Mouse (Mus musculus) liver (tissue): Measurements from ENCODE around the gene Tjp2.
A peak's percentile ranks its signal among the peaks of the same experiment; 100 is the strongest.

ENCODE experiments used
- DNase-seq: peaks from one replicate; pipeline ENCODE4 v3.0.0-alpha.2; 2020; ENCODE audit warnings: mixed read lengths

Tjp2 gene

GRCm38 (mm10) chr19:24176692-24177091 is 48.1 kb downstream of the Tjp2 start:
- no peak for DNase-seq

- DNase-seq: peak; percentile 14
These were observed 49.9 kb downstream of the Tjp2 start for GRCm38 (mm10) chr19:24174896-24175295.

GRCm38 (mm10) chr19:24173608-24174523 is 51.0 kb downstream of the Tjp2 start:
- peak; percentile 87 for DNase-seq

GRCm38 (mm10) chr19:24173020-24173419 is 51.8 kb downstream of the Tjp2 start:
- DNase-seq: no peak

GRCm38 (mm10) chr19:24168531-24168930 is 56.3 kb downstream of the Tjp2 start:
- no peak for DNase-seq

- peak; percentile 46 for DNase-seq
These were observed 58.2 kb downstream of the Tjp2 start for GRCm38 (mm10) chr19:24166516-24167091.

GRCm38 (mm10) chr19:24163974-24164373 is 60.9 kb downstream of the Tjp2 start:
- peak; percentile 11 for DNase-seq

- DNase-seq: no peak
These were observed 64.4 kb downstream of the Tjp2 start for GRCm38 (mm10) chr19:24160460-24160859.

GRCm38 (mm10) chr19:24159751-24160150 is 65.1 kb downstream of the Tjp2 start:
- no peak for DNase-seq

GRCm38 (mm10) chr19:24159334-24159733 is 65.5 kb downstream of the Tjp2 start:
- no peak for DNase-seq

GRCm38 (mm10) chr19:24156067-24156455 is 68.8 kb downstream of the Tjp2 start:
- DNase-seq: no peak

- DNase-seq: no peak
These were observed 69.3 kb downstream of the Tjp2 start for GRCm38 (mm10) chr19:24155395-24156066.

GRCm38 (mm10) chr19:24153266-24154023 is 71.4 kb downstream of the Tjp2 start:
- DNase-seq: peak; percentile 37

- no peak for DNase-seq
These were observed 80.8 kb downstream of the Tjp2 start for GRCm38 (mm10) chr19:24144009-24144408.

- no peak for DNase-seq
These were observed 82.2 kb downstream of the Tjp2 start for GRCm38 (mm10) chr19:24142621-24143061.

GRCm38 (mm10) chr19:24140298-24140697 is 84.5 kb downstream of the Tjp2 start:
- DNase-seq: no peak

- DNase-seq: no peak
These were observed 87.4 kb downstream of the Tjp2 start for GRCm38 (mm10) chr19:24137392-24137791.

- DNase-seq: no peak
These were observed 89.8 kb downstream of the Tjp2 start for GRCm38 (mm10) chr19:24134991-24135390.

GRCm38 (mm10) chr19:24134144-24134911 is 90.5 kb downstream of the Tjp2 start:
- no peak for DNase-seq

GRCm38 (mm10) chr19:24123534-24124290 is 101.1 kb downstream of the Tjp2 start:
- no peak for DNase-seq

- no peak for DNase-seq
These were observed 101.7 kb downstream of the Tjp2 start for GRCm38 (mm10) chr19:24123087-24123486.
